Mouse (Mus musculus) 416B (cell line): Measurements from ENCODE around the gene Pgs1.

ENCODE experiments used
- DNase-seq: peaks from one replicate; pipeline ENCODE4 v3.0.0; 2011; ENCODE audit warnings: low read depth

Gene Pgs1

DNA sequence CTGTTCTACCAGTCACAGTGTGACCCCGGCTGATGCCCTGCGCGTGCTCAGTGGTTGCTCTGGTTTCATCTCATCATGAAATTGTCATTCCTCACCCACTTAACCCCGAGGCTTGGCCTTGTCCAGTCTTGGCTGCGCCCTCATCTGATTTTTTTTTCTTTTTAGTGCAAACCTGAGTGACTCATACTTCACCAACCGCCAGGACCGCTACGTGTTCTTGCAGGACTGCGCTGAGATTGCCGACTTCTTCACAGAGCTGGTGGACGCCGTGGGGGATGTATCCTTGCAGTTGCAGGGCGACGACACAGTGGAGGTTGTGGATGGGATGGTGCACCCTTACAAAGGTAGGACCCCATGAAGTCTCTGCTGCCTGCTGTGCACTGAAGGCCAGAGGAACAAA lies 17.1 kb downstream of the Pgs1 start:
- DNase-seq, result no peak

DNA sequence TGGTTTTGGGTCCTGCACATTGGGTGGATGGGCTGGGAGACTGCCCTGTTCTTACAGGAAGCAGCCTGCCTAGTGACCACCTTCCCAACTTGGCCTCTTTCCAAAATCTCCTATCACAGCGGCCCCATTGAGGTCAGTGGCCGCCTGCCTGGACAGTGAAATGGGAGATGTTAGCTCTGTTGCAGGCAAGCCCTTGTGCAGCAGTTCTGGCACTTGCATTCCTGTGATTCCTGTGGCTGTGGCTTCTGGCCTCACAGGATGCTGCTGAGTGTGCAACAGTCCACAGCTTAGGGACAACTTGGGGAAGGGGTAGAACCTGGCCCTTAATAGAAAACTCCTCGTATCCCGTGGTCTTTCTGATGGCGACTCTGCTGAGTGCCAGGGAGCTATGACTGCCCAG lies 17.6 kb downstream of the Pgs1 start:
- DNase-seq, result no peak

DNA sequence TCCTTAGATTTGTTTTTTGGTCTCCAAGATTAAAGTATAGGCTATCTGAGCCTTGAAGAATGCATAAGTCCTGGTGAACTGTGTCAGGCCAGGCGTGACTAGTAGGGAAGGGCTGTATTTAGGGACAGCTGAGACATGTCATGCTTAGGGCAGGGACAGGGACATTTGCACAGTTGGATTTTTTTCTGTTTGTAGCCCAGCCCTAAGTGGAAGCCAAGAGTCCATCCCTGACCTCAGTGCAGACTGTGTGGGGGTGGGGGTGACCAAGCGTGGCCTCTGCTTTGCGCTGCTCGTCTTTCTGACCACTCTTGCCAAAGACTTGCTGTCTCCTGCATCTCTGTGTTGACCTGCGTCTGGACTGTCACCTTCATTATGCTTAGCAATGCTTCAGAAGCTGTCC lies 18.1 kb downstream of the Pgs1 start:
- DNase-seq, result no peak

GRCm38 (mm10) chr11:118007460-118008143 lies 21.5 kb downstream of the Pgs1 start:
- DNase-seq, result no peak

DNA sequence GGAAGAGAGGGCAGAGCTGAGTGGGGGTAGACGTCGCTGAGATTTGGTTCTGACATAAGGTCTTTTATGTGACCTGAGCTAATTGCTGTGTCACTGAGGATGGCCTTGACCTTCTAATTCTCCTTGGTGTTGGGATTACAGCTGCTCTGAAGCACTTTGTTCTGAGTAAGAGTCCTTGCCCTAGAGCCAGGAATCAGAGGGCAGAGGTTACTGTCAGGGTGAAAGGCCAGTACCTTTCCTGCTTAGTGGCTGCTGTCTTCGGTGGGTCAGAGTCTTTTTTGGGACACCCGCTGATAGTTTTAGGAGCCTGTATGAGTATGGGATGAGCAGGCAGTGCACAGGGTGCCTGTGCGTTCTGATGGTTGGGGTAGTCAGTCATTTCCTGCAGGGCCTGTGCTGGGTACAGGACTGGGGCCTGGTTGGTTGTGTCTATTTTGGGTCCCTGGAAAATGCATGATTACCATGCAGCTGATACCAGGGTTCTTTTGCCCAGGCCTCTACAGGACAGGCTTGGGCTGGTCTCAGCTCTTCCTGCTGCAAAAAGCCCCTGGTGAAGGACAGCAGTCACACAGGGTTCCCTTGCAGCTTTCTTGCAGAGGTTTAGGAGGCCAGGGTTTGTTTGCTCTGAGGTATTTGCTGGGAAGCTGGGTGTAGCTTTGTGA lies 22.2 kb downstream of the Pgs1 start:
- no peak for DNase-seq

- DNase-seq, result no peak
These were observed 22.8 kb downstream of the Pgs1 start for GRCm38 (mm10) chr11:118008843-118009242.

- DNase-seq, result no peak
These were observed 23.9 kb downstream of the Pgs1 start for GRCm38 (mm10) chr11:118009865-118010571.

- no peak for DNase-seq
These were observed 26.5 kb downstream of the Pgs1 start for GRCm38 (mm10) chr11:118012595-118012994.

GRCm38 (mm10) chr11:118013339-118013738 lies 27.2 kb downstream of the Pgs1 start:
- no peak for DNase-seq

- no peak for DNase-seq
These were observed 28.4 kb downstream of the Pgs1 start for GRCm38 (mm10) chr11:118014391-118014995.

DNA sequence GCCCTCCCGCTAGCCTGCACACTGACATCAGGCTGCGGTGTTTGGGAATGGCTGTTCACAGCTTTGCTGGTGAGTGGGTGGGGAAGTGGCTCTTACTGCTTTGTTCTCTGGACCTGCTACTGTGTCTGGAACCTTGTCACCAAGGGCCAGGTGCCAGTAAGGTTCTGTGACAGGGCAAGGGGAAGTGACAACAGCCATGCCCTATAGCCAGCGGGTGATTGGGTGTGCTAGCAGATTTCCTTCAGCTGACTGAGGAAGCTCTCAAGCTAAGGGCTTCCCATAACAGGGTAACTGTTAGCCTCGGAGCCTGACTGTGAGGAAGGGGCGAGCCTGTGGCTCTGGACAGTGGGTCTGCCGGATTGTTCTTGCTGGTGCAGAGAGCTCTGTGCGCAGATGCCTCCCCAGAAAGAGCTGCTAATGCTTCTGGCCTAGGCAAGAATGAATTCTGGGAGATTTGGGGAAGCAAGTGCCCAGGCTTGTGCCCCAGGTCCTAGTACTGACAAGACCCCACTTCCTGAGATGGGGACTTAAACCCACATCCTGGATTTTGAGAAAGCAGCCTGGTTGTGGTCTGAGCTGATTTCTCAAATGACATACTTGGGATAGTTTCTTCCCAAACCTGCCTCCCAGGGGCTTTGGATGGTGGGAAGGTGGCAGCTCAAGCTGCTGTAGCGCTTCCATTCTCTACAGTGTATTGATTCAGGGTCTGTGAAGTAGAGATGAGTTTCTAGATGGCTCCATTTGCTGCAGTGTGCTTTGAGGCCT lies 29.5 kb downstream of the Pgs1 start:
- DNase-seq, result peak; percentile 42

GRCm38 (mm10) chr11:118018328-118018727 lies 32.2 kb downstream of the Pgs1 start:
- peak; percentile 47 for DNase-seq

GRCm38 (mm10) chr11:118021806-118022205 lies 35.7 kb downstream of the Pgs1 start:
- peak; percentile 69 for DNase-seq

DNA sequence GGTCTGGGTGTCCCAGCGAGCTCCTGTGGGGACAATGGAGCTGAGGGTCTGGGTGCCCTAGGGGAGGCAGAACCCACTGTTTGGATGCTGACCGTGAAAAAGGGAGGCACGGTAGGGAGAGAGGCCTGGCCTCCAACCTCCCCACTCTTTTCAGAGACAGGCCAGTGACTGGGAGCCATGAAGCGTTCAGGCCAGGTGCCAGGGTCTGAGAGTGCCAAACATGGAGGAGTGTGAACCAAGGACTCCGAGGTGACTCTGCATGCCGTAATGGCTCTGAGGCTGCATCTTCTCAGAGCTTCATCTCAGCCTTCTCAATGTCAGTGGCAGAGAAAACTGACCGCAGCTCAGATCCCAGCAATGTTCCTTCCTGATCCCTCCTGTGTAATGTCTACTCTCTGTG lies 37.4 kb downstream of the Pgs1 start:
- DNase-seq, result no peak

DNA sequence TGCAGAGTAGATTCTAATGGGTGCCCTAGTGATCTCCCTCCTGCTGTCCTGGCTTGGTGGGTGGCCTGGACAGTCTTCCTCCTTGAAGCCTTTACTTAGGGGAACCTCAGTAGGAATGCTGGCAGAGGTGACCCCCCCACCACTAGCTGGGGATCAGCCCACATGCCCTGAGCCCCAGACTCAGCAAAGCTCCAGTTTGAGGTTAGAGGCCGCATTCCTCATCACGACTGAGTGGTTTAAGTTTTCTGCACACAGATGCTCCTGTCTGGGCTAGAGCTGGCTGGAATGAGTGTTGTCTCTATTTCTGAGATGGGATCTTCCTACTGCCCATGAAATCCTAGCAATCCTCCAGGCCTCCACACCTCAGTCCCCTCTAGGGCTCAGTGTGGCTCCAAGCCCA lies 38.0 kb downstream of the Pgs1 start:
- DNase-seq, result no peak

- no peak for DNase-seq
These were observed 43.1 kb downstream of the Pgs1 start for GRCm38 (mm10) chr11:118029170-118029569.

DNA sequence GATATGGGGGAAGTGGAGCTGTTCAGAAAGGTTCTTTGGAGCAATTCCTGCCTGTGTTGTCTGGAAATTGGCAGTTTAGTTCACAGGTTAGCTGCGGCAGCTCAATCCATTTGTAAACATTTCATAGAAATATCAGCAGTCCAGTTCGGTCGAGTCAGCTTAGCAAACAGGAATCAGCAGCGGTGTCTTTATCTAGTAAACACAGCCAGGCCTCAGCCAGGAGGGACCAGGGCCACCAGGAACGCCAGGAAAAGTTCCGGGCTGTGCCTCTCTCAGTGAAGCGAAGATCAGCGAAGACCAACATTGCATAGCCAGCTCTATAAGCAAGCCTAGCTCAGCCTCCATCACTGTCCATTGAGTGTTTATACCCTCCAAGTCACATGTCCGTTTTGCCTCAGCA lies 45.0 kb downstream of the Pgs1 start:
- DNase-seq, result no peak

GRCm38 (mm10) chr11:118034395-118034794 lies 48.3 kb downstream of the Pgs1 start:
- DNase-seq, result no peak

GRCm38 (mm10) chr11:118035068-118035467 lies 49.0 kb downstream of the Pgs1 start:
- no peak for DNase-seq

DNA sequence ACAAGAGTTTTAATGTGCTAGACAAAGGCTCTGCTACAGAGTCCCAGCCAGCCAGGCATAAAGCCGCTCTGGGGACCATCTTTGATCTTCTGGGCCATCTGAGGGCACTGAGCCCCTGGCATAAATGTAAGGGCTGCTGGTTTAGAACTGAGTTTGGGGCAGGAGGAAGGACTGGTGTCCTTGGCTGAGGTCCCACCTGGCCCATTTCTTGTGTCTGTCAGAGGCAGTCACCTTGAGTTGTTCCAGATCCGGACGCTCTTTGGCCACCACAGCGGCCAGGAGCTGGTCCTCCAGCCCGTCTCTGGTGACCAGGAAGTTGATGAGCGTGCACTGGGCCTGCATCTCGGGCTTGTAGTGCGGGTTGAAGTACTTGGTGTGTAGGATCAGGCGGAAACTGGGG lies 56.7 kb downstream of the Pgs1 start:
- DNase-seq, result no peak

- DNase-seq, result no peak
These were observed 57.3 kb downstream of the Pgs1 start for GRCm38 (mm10) chr11:118043293-118043907.

DNA sequence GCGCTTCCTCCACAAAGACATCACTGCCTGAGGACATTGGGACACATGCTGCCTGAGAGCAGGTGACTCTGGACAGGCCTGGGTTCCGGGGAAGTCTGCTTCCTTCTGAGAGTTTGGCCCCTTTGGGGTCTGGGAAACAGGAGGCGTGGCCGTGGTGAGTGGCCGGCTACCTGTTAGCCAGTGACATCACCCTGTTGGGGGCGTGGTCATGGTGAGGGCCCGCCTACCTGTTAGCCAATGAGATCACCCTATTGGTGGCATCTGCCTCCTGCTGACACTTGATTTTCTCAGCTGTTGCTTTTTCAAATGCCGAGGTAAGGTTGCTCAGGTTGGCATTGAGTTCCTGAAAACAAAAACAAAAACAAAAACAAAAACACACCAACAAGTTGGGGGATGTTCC lies 63.5 kb downstream of the Pgs1 start:
- DNase-seq, result no peak
